Mouse (Mus musculus) 3134 (cell line): ENCODE measurements around the gene Hps3.

Experiments used
- DNase-seq: peaks from one replicate; pipeline ENCODE4 v3.0.0-alpha.2; 2011; ENCODE audit warnings: low spot score; ENCODE audit not compliant: insufficient read length; ENCODE audit errors: extremely low read depth

The Hps3 gene

GRCm38 (mm10) chr3:20007759-20008158 lies 27.4 kb downstream of the Hps3 start:
- DNase-seq = no peak

DNA sequence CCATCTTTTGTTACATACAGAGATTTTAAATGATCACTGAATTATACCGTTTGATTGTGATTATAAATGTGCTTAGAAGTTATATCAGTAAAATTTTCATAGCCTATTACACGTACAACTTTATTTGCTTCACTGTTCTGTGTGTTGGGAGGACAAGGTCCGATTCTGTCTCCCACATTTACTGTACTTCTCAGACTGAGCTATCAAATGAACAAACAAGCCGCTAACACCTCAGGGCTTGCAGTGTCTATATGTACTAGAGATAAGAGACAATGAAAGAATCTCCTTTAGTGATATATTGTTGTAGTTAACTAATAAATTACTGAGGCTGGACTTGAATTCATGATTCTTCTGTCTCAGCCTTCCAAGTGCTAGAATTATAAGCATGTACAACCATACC lies 27.8 kb downstream of the Hps3 start:
- DNase-seq = no peak

GRCm38 (mm10) chr3:20005611-20006010 lies 29.5 kb downstream of the Hps3 start:
- no peak for DNase-seq

DNA sequence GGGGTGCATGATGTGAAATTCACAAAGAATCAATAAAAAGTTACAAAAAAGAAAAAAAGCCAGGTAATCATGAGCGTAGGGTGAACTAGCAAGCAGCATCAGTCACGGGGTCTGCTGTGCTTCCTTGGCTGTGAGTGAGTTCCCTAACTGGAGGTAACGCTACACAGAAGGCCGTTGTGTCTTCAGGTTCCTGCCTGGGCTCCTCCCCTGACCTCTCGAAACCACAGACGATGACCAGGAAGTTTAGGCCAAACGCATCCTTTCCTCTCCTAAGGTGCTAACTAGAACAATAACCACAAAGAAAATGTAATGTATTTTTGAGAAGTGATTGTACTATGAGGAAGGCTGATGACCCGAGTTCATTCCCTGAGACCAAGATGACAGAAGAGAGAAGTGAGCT lies 30.7 kb downstream of the Hps3 start:
- no peak for DNase-seq

DNA sequence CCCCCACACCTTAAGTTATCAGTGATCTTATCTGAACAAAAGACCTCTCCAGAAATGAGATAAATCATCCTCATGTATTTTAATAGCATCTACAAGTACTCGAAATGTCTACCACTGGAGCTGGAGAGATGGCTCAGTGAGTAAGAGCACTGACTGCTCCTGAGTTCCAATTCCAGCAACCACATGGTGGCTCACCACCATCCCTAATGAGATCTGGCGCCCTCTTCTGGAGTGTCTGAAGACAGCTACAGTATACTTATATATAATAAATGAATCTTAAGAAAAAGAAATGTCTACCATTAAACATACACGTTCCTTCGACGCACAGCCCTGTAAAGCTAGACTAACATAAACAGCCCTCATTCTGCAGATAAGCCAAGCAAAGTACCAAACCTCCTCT lies 32.3 kb downstream of the Hps3 start:
- peak; percentile 42 for DNase-seq

GRCm38 (mm10) chr3:20000806-20001205 lies 34.3 kb downstream of the Hps3 start:
- no peak for DNase-seq

DNA sequence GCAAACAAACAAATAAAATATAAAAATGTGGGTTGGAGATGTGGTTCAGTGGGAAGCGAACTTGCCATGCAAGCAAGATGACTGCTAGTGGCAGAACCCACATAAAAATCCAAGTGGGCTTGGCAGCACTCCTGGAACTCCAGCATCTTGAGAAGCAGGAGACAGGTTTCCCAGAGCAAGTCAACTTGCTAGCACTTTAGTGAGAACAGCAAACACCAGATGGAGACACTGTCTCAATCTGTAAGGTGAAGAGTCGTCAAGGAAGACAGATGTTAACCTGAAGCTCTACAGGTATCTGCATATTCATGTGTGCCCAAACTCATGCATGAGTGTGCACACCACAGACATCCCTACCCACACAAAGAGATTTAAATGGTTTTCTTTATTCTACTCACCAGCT lies 35.6 kb downstream of the Hps3 start:
- DNase-seq = no peak

DNA sequence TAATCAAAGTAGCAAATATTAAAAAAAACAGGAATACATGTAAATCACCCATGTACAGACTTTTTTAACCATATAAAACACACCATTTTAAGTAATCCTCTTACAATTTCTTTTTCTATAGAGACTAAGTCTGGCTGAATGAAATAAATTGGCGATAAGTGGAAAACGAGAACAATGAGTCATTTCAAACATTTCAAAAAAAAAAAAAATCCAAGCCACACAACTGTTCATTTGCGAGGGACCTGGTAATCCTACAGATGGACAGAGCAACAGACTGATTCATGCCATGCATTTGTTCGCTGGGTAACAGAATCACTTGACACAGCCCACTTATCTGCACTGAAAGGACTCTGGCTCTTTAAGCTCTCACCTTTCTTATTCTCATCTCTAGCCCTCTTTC lies 42.7 kb downstream of the Hps3 start:
- DNase-seq = no peak

DNA sequence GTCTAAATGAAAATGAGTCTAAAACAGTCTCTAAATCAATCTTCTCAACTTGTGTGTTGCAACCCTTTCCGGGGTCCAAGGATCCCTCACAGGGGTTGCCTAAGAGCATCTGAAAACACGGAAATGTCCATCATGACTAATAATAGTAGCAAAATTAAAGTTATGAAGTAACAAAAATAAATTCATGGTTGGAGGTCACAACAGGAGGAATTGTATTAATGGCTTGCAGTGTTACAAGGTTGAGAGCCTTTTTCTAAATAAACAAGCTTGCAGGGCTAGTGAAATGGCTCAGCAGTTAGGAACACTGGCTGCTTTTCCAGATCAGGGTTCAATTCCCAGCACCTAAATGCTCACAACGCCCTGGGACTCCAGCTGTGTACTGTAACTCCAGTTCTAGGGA lies 45.1 kb downstream of the Hps3 start:
- DNase-seq = no peak

DNA sequence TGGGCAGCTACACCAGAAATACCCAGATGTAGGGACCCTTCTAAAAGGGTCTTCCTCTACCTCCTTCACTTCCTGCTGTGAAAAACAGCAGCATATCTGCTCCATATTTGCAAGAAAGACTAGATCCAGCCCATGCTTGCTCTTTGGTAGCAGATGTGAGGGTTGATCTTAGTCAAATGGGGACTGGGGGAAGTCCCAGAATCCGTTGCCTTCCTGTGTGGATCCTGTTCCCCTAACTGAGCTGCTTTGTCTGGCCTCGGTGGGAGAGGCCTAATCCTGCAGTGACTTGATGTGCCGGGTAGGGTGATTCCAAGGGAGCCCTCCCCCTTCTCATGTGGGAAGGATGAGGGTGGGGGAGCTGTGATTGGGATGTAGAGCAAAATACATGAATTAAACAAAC lies 49.0 kb downstream of the Hps3 start:
- no peak for DNase-seq

- no peak for DNase-seq
These were observed 52.3 kb downstream of the Hps3 start for GRCm38 (mm10) chr3:19982846-19983245.

DNA sequence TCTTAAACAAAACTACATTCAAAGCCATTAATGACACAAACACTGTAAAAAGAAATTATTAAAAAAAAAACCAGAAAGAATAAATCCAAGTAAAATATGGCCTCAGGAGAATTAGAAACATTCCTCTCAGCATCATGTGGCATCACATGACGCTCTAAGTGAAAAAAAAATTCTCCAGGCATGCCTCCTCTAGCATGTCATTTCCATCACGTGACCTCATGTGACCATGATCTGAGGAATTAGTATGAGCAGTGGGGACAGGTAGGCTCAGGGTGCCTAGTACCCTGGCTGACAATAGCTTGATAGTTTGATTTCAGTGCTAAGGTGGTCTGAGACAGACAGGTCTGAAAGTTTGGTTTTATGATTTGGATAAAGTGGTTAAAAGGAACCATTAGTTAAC lies 54.0 kb downstream of the Hps3 start:
- DNase-seq = no peak

DNA sequence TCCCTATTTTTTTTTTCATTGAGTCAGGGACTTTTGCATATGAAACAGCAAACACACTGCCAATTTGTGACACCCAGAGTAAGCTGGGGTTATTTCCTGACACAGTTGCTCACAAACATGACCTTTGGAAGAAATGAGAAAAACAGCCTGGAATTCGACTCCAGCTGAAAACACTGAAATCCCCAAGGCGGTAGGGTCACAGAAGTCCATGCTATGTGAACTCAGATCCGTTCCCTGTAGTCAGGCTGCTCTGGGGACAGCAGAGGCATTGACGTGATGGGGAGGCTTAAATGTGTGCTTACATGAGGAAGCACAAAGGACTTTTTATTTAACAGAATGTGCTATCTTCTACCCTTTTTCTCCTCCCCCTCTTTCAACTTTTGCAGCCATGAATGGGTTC lies 56.6 kb downstream of the Hps3 start:
- DNase-seq = no peak

DNA sequence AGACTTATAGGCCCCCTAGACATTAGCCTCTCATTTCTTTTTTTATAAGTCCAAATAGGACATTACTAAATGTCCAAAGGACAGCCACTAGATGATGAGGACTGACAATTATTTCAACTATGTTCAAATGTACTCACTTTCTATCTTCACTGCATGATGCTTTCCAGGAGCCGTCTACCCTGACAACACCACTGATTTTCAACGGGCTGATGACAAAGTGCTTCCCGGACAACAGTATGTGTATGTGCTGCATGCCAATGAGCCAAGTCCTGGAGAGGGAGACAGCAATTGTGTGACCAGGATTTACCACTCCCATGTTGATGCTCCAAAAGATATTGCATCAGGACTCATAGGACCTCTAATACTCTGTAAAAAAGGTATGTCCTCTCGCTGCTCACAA lies 69.0 kb downstream of the Hps3 start:
- DNase-seq = no peak

GRCm38 (mm10) chr3:19965239-19965638 lies 69.9 kb downstream of the Hps3 start:
- DNase-seq = no peak

DNA sequence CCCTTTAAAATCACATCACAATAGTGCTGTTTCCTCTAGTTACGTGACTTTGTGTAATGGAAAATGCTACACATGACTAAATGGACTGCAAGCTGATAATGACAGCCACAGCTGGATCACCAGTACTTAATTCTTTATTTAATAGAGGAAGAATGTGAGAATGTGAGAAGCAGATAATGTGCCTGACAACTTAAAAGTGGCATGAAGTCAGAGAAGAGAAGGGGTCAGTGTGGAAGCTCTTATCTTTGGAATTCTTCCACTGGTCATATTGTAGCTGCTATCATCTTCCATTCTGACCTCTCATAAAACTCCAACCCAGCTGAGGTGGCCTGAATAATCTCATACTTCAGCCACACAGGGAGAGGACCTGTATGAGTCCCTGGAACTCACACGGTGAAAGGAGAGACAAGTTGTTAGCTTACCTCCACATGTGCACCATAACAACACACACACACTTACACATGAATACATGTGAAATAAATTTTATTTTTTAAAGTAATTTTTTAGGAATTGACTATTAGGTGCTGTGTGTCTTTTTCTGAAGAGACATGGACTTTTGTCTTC lies 70.4 kb downstream of the Hps3 start:
- DNase-seq = no peak

DNA sequence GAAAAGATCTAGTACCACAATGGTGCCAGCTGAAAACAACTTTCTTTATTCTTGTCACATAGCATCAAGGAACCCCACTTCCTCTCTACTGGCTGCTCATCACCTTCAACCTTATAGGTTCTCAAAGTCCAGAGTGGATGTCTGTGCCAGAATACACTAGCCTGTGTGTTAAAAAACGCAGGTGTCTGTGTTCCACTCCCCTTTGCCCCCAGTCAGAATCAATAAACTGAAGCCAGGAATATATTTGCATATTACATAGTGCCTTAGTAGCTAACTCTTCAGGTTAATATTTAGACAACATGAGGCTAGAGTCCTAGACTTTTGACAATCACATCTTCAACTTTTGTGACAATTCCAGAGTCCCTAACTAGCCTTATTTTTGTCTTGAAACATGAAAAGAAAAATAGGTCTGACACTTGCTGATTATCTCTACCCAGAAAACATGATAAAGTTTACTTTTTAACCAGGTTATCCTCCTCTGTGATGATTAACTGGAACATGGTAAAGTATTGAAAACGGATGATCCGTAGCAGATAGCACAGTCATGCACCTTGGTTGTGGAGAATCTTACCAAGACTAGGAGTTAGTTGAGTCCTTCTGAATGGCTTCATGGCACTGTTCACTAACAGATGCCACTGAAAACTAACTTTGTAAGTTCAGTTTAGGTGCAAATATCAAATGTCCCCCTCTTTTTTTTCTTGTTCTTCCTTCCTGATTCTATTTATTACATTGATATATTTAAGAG lies 72.2 kb downstream of the Hps3 start:
- no peak for DNase-seq

DNA sequence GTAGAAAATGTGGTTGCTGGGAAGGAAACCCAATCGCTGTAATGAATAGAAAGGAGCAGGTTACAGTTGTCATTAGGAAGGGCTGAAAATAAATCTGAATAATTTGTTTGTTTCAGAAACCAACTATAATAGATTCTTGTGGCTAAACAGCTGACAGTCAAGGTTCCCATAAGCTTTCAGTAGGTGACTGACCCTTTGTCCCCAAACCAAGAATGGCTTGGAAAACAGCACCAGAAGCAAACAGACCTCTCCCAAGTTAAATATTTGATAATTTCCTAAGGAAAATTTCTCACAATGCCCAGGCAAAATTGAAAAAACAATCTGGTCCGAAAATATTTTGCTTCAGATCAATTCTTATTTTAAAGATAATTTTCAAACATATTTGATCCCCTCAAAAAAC lies 73.8 kb downstream of the Hps3 start:
- no peak for DNase-seq

GRCm38 (mm10) chr3:19960570-19961114 lies 74.5 kb downstream of the Hps3 start:
- peak; percentile 57 for DNase-seq

GRCm38 (mm10) chr3:19958983-19959382 lies 76.1 kb downstream of the Hps3 start:
- DNase-seq = peak; percentile 25

DNA sequence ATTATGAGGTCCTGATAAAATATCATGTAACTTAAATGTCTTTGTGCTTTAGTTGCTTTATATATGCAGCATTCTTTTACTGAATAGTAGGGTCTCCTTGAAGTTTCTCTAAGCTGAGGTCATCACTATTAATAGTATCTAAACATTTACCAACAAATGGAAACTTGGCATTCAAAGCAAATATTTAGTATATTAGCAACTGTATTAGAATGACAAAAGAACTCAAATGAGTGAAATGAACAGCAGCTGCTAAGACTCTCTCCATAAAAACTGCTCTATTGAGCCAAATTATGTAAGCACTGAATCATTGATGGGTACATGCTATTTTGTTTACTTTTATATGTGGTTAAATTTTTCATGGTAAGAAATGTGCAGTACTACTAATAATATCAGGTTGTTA lies 77.1 kb downstream of the Hps3 start:
- peak; percentile 29 for DNase-seq

- peak; percentile 80 for DNase-seq
These were observed 78.2 kb downstream of the Hps3 start, which contains the start of gene Cp for GRCm38 (mm10) chr3:19956885-19957284. Gene Cp (plus strand): TSS chr3:19957054.
